Mouse (Mus musculus): ENCODE measurements around the gene Crygb. TPM values are rescaled to one million over a fixed set of nuclear protein-coding genes. Genes with fewer than 3 reads are reported as not detected.
"Not testable (repeated sequence)": the region's sequence is repeated elsewhere in the genome, so short reads cannot be mapped to it uniquely, and the experiment has no call there.

Gene Crygb
- polyA plus RNA-seq, 1 experiment, result not detected

DNA sequence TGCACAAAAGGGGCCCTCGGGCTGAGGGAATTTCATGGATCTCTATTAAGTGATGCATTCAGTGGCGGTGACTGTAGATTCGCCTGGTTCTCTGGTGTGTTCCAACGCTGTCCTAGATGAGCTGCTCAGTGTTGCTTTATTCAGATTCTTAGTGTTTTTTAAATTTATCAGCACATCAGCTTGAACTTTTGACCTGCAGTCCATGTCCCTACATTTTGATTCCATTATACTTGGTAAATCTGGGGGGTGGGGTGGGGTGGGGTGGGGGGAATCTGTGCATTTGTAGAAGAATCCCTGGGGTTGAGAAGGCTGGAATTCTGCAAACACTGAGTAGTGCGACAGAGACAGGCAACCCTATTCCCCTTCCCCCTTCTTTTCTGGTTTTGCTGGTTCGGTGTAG lies 8.5 kb downstream of the Crygb start, which contains the start of gene Crygc:
Crygc (minus strand) TSS at position 101 of the 400 bp plus-strand sequence.
- DNase-seq, result no peak
- 82% methylated on average over 6 of the region's 6 CpGs for WGBS
- TF ChIP-seq POLR2A (IDR thresholded peaks at IDR 0.05; ENCODE audit: low read depth, low read length) (no peak), CTCF (conservative IDR thresholded peaks at IDR 0.05; ENCODE audit: insufficient read depth, insufficient read length, low read depth, low read length) (no peak)

DNA sequence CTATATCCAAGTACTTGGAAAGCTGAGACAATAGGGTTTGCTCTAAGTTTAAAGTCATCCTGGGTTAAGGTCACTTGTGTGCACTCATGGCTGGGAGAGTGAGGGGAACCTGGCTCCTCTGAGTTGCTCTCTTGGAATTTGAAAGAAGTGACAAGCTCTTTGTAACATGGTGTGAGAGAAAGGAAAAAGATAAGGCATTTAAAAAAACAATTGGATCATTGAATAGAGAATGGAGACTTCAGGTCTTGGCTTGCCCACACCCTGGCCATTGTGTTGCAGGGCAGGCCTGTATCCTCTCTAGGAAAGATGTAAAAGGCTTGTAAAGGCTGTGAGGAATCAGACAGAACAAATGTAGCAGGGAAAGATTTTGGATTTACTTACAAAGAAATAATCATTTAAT lies 14.2 kb downstream of the Crygb start:
- no peak overlapping the region for H3K4me3 ChIP-seq (ENCODE audit: insufficient read depth, low read depth, low read length)
- no peaks in the 10 kb centered on the region for H3K36me3 ChIP-seq (ENCODE audit: control insufficient read depth, insufficient read depth, low read length)
- no peak for DNase-seq
- H3K27me3 ChIP-seq (replicated peaks; ENCODE audit: control insufficient read depth, insufficient read depth, low read length), result no peaks in the 10 kb centered on the region
- no peak overlapping the region for H3K27ac ChIP-seq (ENCODE audit: insufficient read depth, low read depth, low read length)
- H3K4me1 ChIP-seq (ENCODE audit: control insufficient read depth, insufficient read depth, low read length), result no peaks in the 10 kb centered on the region
- TF ChIP-seq POLR2A (IDR thresholded peaks at IDR 0.05; ENCODE audit: low read depth, low read length) (no peak), CTCF (conservative IDR thresholded peaks at IDR 0.05; ENCODE audit: insufficient read depth, insufficient read length, low read depth, low read length) (no peak)

More for the DNA sequence above, 8.5 kb downstream of the Crygb start, which contains the start of gene Crygc:
- Histone ChIP-seq H3K27ac (ENCODE audit: insufficient read depth, low read depth, low read length) (no peak within 1 kb of the TSS), H3K36me3 (ENCODE audit: control insufficient read depth, insufficient read depth, low read length) (no peaks in the 10 kb centered on the region), H3K4me1 (ENCODE audit: control insufficient read depth, insufficient read depth, low read length) (no peaks in the 10 kb centered on the region), H3K27me3 (replicated peaks; ENCODE audit: control insufficient read depth, insufficient read depth, low read length) (no peaks in the 10 kb centered on the region), H3K4me3 (ENCODE audit: insufficient read depth, low read depth, low read length) (no peak within 1 kb of the TSS)

DNA sequence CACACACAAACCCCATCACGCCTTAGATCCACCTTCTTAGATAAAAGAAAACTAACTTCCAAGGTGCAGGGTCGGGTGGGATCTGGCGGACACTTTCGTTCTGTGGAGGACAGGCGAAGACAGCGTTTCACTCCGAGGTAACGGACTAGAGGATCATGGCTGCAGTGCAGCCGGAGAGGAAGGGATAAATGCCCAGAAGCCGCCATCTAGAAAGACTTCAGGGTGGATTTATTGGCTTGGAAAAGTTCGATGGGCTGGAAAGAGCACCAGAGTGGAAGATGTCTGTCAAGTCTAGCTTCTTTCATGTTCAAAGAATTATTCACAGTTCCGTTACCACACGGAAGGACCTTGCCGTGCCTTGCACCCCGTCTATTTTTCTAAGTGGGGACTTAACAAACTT lies 17.9 kb downstream of the Crygb start:
- WGBS, result 48% methylated on average over 15 of the region's 15 CpGs
- Histone ChIP-seq H3K4me1 (ENCODE audit: control insufficient read depth, insufficient read depth, low read length) (no peaks in the 10 kb centered on the region), H3K27ac (ENCODE audit: insufficient read depth, low read depth, low read length) (no peak overlapping the region), H3K36me3 (ENCODE audit: control insufficient read depth, insufficient read depth, low read length) (no peaks in the 10 kb centered on the region), H3K27me3 (replicated peaks; ENCODE audit: control insufficient read depth, insufficient read depth, low read length) (no peaks in the 10 kb centered on the region), H3K4me3 (ENCODE audit: insufficient read depth, low read depth, low read length) (no peak overlapping the region)
- DNase-seq, result no peak
- TF ChIP-seq CTCF (conservative IDR thresholded peaks at IDR 0.05; ENCODE audit: insufficient read depth, insufficient read length, low read depth, low read length) (no peak), POLR2A (IDR thresholded peaks at IDR 0.05; ENCODE audit: low read depth, low read length) (no peak)

DNA sequence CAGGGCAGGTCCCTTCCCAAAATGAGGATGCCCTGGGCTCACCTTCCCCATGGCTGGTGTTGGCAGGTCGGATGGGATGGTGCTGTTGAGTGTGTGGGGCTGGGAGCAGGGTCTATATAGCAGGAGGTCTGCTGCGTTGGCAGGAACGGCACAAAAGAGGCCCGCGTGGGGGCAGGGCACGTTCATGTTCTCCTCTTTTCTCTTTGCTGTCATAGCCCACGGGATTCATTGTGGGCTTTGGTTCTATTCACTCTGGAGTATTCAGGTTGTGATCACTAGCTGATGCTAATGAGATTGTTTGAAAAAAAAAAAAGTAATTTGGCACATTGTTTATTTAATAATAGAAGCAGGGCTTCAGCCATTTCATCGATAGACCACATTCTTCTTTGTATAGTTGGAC lies 18.7 kb downstream of the Crygb start, which contains the start of gene Crygd:
Crygd (minus strand) TSS at position 101 of the 400 bp plus-strand sequence.
- WGBS, result 91% methylated on average over 8 of the region's 8 CpGs
- Histone ChIP-seq H3K27me3 (replicated peaks; ENCODE audit: control insufficient read depth, insufficient read depth, low read length) (no peaks in the 10 kb centered on the region), H3K4me1 (ENCODE audit: control insufficient read depth, insufficient read depth, low read length) (no peaks in the 10 kb centered on the region), H3K4me3 (ENCODE audit: insufficient read depth, low read depth, low read length) (no peak within 1 kb of the TSS), H3K36me3 (ENCODE audit: control insufficient read depth, insufficient read depth, low read length) (no peaks in the 10 kb centered on the region), H3K27ac (ENCODE audit: insufficient read depth, low read depth, low read length) (no peak within 1 kb of the TSS)
- DNase-seq, result no peak
- TF ChIP-seq CTCF (conservative IDR thresholded peaks at IDR 0.05; ENCODE audit: insufficient read depth, insufficient read length, low read depth, low read length) (no peak), POLR2A (IDR thresholded peaks at IDR 0.05; ENCODE audit: low read depth, low read length) (no peak)

DNA sequence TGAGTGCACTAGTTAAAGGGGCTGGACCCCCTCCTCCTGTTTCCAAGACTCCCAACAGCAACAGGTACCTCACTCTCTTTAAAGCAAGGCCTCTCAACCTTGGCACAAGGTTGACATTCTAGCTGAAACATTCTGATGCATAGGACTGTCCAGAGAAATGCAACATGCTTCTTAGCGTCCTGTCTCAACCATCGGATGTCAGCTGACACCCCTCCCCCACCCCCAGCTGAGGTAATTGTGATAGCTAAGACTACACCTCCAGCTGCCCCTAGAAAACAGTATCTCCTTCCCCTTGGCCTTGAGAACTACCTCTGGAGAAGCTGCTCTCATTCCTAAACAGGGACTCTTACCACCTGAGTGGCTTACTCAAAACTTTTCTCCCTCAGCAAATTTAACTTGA lies 29.9 kb downstream of the Crygb start:
- 44% methylated on average over 2 of the region's 2 CpGs for WGBS
- Histone ChIP-seq H3K4me3 (ENCODE audit: insufficient read depth, low read depth, low read length) (no peak overlapping the region), H3K4me1 (ENCODE audit: control insufficient read depth, insufficient read depth, low read length) (no peaks in the 10 kb centered on the region), H3K27me3 (replicated peaks; ENCODE audit: control insufficient read depth, insufficient read depth, low read length) (no peaks in the 10 kb centered on the region), H3K27ac (ENCODE audit: insufficient read depth, low read depth, low read length) (no peak overlapping the region), H3K36me3 (ENCODE audit: control insufficient read depth, insufficient read depth, low read length) (no peaks in the 10 kb centered on the region)
- TF ChIP-seq POLR2A (IDR thresholded peaks at IDR 0.05; ENCODE audit: low read depth, low read length) (no peak), CTCF (conservative IDR thresholded peaks at IDR 0.05; ENCODE audit: insufficient read depth, insufficient read length, low read depth, low read length) (no peak)
- no peak for DNase-seq

DNA sequence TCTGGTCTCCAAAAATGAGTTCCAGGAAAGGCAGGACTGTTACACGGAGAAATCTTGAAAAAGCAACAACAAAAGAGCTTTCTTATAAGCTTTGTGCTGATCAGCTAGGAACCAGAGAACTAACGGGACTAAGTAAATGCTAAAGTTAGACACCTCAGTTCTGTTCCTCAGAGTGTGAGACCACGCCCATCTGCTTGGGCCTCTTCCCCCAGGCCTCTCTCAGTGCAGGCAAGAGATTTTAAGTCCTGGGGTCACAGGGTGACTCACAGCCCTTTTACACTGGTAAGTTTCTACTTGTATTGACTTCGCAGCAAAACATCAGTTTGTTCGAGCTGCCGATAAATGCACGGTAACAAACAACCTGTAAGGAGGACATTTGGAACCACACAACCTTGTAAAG lies 30.4 kb downstream of the Crygb start:
- 69% methylated on average over 7 of the region's 7 CpGs for WGBS

DNA sequence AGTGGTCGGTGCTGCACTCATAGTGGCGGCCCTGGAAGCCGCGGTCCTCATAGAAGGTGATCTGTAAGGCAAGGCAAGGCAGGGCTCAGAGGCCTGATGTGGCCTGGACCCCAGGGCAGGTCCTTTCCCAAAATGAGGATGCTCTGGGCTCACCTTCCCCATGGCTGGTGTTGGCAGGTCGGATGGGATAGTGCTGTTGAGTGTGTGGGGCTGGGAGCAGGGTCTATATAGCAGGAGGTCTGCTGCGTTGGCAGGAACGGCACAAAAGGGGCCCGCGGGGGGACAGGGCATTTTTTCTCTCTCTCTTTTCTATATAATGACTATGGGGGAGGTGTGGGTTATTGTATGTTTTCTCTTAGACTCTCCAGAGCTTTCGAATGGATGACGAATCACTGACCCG lies 31.1 kb downstream of the Crygb start, which contains the start of gene Cryge:
Cryge (minus strand) TSS at position 198 of the 400 bp plus-strand sequence.
- 74% methylated on average over 12 of the region's 12 CpGs for WGBS
- H3K36me3 ChIP-seq (ENCODE audit: control insufficient read depth, insufficient read depth, low read length); H3K4me3 ChIP-seq (ENCODE audit: insufficient read depth, low read depth, low read length); DNase-seq; H3K27me3 ChIP-seq (replicated peaks; ENCODE audit: control insufficient read depth, insufficient read depth, low read length); H3K4me1 ChIP-seq (ENCODE audit: control insufficient read depth, insufficient read depth, low read length); H3K27ac ChIP-seq (ENCODE audit: insufficient read depth, low read depth, low read length): not testable (repeated sequence)

More for the DNA sequence above, 30.4 kb downstream of the Crygb start:
- H3K36me3 ChIP-seq (ENCODE audit: control insufficient read depth, insufficient read depth, low read length), result no peaks in the 10 kb centered on the region
- no peak for DNase-seq
- TF ChIP-seq CTCF (conservative IDR thresholded peaks at IDR 0.05; ENCODE audit: insufficient read depth, insufficient read length, low read depth, low read length), result no peak
- TF ChIP-seq POLR2A (IDR thresholded peaks at IDR 0.05; ENCODE audit: low read depth, low read length), result no peak
- no peak overlapping the region for H3K27ac ChIP-seq (ENCODE audit: insufficient read depth, low read depth, low read length)
- no peaks in the 10 kb centered on the region for H3K4me1 ChIP-seq (ENCODE audit: control insufficient read depth, insufficient read depth, low read length)
- H3K4me3 ChIP-seq (ENCODE audit: insufficient read depth, low read depth, low read length), result no peak overlapping the region
- no peaks in the 10 kb centered on the region for H3K27me3 ChIP-seq (replicated peaks; ENCODE audit: control insufficient read depth, insufficient read depth, low read length)

DNA sequence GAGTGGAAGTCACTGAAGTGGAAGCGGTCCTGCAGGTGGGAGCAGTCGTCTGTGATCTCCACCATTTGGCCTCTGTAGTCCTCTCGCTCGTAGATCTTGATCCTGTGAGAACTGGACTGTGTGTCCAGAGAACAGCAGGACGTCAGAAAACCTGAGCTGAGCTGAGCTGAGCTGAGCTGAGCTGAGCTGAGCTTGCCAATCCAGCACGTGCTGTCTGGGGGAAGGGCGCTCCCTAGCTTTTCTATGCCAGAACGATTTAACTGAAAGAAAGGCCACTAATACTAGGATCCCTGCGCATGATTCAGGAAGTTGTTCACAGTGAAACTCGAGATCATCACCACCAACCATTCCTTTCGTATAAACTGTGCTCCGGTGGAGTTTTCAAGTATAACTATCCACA lies 33.3 kb downstream of the Crygb start:
- Histone ChIP-seq H3K27ac (ENCODE audit: insufficient read depth, low read depth, low read length) (no peak overlapping the region), H3K4me1 (ENCODE audit: control insufficient read depth, insufficient read depth, low read length) (no peaks in the 10 kb centered on the region), H3K4me3 (ENCODE audit: insufficient read depth, low read depth, low read length) (no peak overlapping the region), H3K27me3 (replicated peaks; ENCODE audit: control insufficient read depth, insufficient read depth, low read length) (no peaks in the 10 kb centered on the region), H3K36me3 (ENCODE audit: control insufficient read depth, insufficient read depth, low read length) (no peaks in the 10 kb centered on the region)
- TF ChIP-seq CTCF (conservative IDR thresholded peaks at IDR 0.05; ENCODE audit: insufficient read depth, insufficient read length, low read depth, low read length), result no peak
- no peak for TF ChIP-seq POLR2A (IDR thresholded peaks at IDR 0.05; ENCODE audit: low read depth, low read length)
- WGBS, result 31% methylated on average over 12 of the region's 12 CpGs
- peak; percentile 65 for DNase-seq
